Mouse (Mus musculus) ES-E14 (cell line): ENCODE measurements at regions not wholly inside any gene's neighbourhood (a gene's known extent, or its start where the extent isn't known, plus 50 kb on each side); places are given as distances from the start of the nearest gene placed in this dataset.

Experiments used
- DNase-seq: peaks from one replicate; pipeline ENCODE4 v3.0.0-alpha.2; 2013; ENCODE audit warnings: low read depth, low spot score
- H3K27ac ChIP-seq: 2 replicates; pipeline ENCODE4 v1.5.1; 2012; ENCODE audit warnings: low read depth, mild to moderate bottlenecking, low read length, moderate library complexity, mixed read lengths; ENCODE audit not compliant: poor library complexity, insufficient read depth, severe bottlenecking
- H3K36me3 ChIP-seq: 2 replicates; pipeline ENCODE4 v1.6.1; 2012; ENCODE audit warnings: mild to moderate bottlenecking, low read length, moderate library complexity, mixed read lengths; ENCODE audit not compliant: control insufficient read depth, poor library complexity, insufficient read depth, severe bottlenecking
- H3K4me1 ChIP-seq, 2 experiments: fragments of 150-350 bp in 1 of 2; sonication (generic) in 1 of 2; 2 replicates each; pipeline ENCODE4 v1.6.1; 2012; ENCODE audit warnings: low read length in 2 of 2, mild to moderate bottlenecking in 1 of 2, mixed read lengths in 1 of 2; ENCODE audit not compliant: control insufficient read depth in 2 of 2, insufficient read depth in 2 of 2, poor library complexity in 1 of 2
- H3K4me3 ChIP-seq, 2 experiments: fragments of 150-350 bp in 1 of 2; sonication (generic) in 1 of 2; 2 replicates each; pipeline ENCODE4 v1.5.1; 2012; ENCODE audit warnings: low read length in 2 of 2, low read depth in 1 of 2, mild to moderate bottlenecking in 1 of 2, mixed read lengths in 1 of 2; ENCODE audit not compliant: insufficient read depth in 1 of 2, poor library complexity in 1 of 2, severe bottlenecking in 1 of 2
- H3K9ac ChIP-seq: 2 replicates; pipeline ENCODE4 v1.6.1; 2012; ENCODE audit warnings: low read depth, mild to moderate bottlenecking, low read length, mixed read lengths; ENCODE audit not compliant: poor library complexity, insufficient read depth, severe bottlenecking
- H3K9me3 ChIP-seq: fragments of 150-350 bp; sonication (generic); 2 replicates; pipeline ENCODE4 v1.6.1; 2012; ENCODE audit warnings: low read depth, mild to moderate bottlenecking, low read length; ENCODE audit not compliant: control insufficient read depth, insufficient read depth
- CHD2 ChIP-seq: IDR thresholded peaks from 2 replicates; pipeline ENCODE4 v1.6.1; 2014; ENCODE audit warnings: mild to moderate bottlenecking, low read depth, low read length, inconsistent platforms
- HCFC1 ChIP-seq: IDR thresholded peaks from 2 replicates; pipeline ENCODE4 v1.6.1; 2012; ENCODE audit warnings: low read length, inconsistent platforms, borderline replicate concordance; ENCODE audit not compliant: insufficient read depth
- MAFK ChIP-seq: IDR thresholded peaks from 2 replicates; pipeline ENCODE4 v1.6.1; 2014; ENCODE audit warnings: mild to moderate bottlenecking, low read depth, low read length, inconsistent platforms; ENCODE audit not compliant: insufficient read depth
- ZC3H11A ChIP-seq: IDR thresholded peaks from 2 replicates; pipeline ENCODE4 v1.6.1; 2012; ENCODE audit warnings: low read depth, mild to moderate bottlenecking, inconsistent platforms, low read length, borderline replicate concordance
- ZNF384 ChIP-seq: IDR thresholded peaks from 2 replicates; pipeline ENCODE4 v1.6.1; 2012; ENCODE audit warnings: low read depth, low read length, inconsistent platforms
- in situ Hi-C, 2 experiments: fragments of 600-800 bp; cut with MboI; formaldehyde crosslinking; loops; one replicate each; pipeline ENCODE4 v1.15.1; 2025; ENCODE audit warnings: low sequenced_read_pairs in 2 of 2, inconsistent platforms in 1 of 2; ENCODE audit not compliant: unreplicated experiment in 2 of 2

- Histone ChIP-seq H3K27ac (no peak overlapping the region), H3K4me3 (no peak overlapping the region), H3K36me3 (no peaks in the 10 kb centered on the region), H3K9me3 (no peaks in the 10 kb centered on the region), H3K9ac (no peak overlapping the region), H3K4me1 (no peaks in the 10 kb centered on the region)
- DNase-seq = no peak
- in situ Hi-C loops = no loop called here
- no peak for TF ChIP-seq ZC3H11A
- TF ChIP-seq MAFK = no peak
- TF ChIP-seq ZNF384 = no peak
- TF ChIP-seq HCFC1 = no peak
- TF ChIP-seq CHD2 = no peak
These were observed 662.9 kb downstream of the Nr4a2 start for GRCm38 (mm10) chr2:56460625-56461590.

- DNase-seq = no peak
- no peak overlapping the region for H3K4me3 ChIP-seq
- in situ Hi-C loops = no loop called here
- H3K9me3 ChIP-seq = no peaks in the 10 kb centered on the region
- H3K36me3 ChIP-seq = no peaks in the 10 kb centered on the region
- no peak overlapping the region for H3K27ac ChIP-seq
- H3K9ac ChIP-seq = no peak overlapping the region
- no peak for TF ChIP-seq MAFK
- TF ChIP-seq ZC3H11A = no peak
- no peak for TF ChIP-seq ZNF384
- no peak for TF ChIP-seq CHD2
- no peak for TF ChIP-seq HCFC1
- H3K4me1 ChIP-seq = peaks cover 0 to 4% of the 10 kb centered on the region in 2 experiments; a peak in 1 of 4 replicates
These were observed 664.4 kb downstream of the Nr4a2 start for GRCm38 (mm10) chr2:56459430-56459829.

GRCm38 (mm10) chr2:56457594-56457993 lies 666.2 kb downstream of the Nr4a2 start:
- Histone ChIP-seq H3K9ac (no peak overlapping the region), H3K4me1 (peaks cover 0 to 4% of the 10 kb centered on the region in 2 experiments; a peak in 1 of 4 replicates), H3K4me3 (no peak overlapping the region), H3K36me3 (no peaks in the 10 kb centered on the region), H3K27ac (no peak overlapping the region), H3K9me3 (no peaks in the 10 kb centered on the region)
- in situ Hi-C loops = no loop called here
- no peak for DNase-seq
- no peak for TF ChIP-seq CHD2
- no peak for TF ChIP-seq ZC3H11A
- TF ChIP-seq ZNF384 = no peak
- TF ChIP-seq MAFK = no peak
- no peak for TF ChIP-seq HCFC1

- in situ Hi-C loops = no loop called here
- DNase-seq = no peak
These were observed 667.9 kb downstream of the Nr4a2 start for GRCm38 (mm10) chr2:56455856-56456395.

More at GRCm38 (mm10) chr2:56455856-56456395, 667.9 kb downstream of the Nr4a2 start:
- no peaks in the 10 kb centered on the region for H3K36me3 ChIP-seq
- no peak overlapping the region for H3K27ac ChIP-seq
- no peaks in the 10 kb centered on the region for H3K9me3 ChIP-seq
- no peak overlapping the region for H3K4me3 ChIP-seq
- peaks cover 0 to 4% of the 10 kb centered on the region in 2 experiments; a peak in 1 of 4 replicates for H3K4me1 ChIP-seq
- TF ChIP-seq HCFC1 (no peak), MAFK (no peak), ZNF384 (no peak), ZC3H11A (no peak), CHD2 (no peak)
- H3K9ac ChIP-seq = no peak overlapping the region
